Mouse (Mus musculus) spleen, postnatal 14 days (tissue): Measurements from ENCODE around the gene Cpe.

ENCODE experiments used
- DNase-seq, 2 experiments: peaks; one replicate each; pipeline ENCODE4 v3.0.0; 2021 to 2022; ENCODE audit warnings: low spot score in 2 of 2

Gene Cpe

GRCm38 (mm10) chr8:64548054-64548850, 144.6 kb downstream of the Cpe start:
- DNase-seq = no peak

GRCm38 (mm10) chr8:64543441-64543840, 149.4 kb downstream of the Cpe start:
- no peak for DNase-seq
